Mouse (Mus musculus) ovary, postnatal 36 days (tissue): Measurements from ENCODE around the gene Map4k5.

Experiments
- DNase-seq: peaks from one replicate; pipeline ENCODE4 v3.0.0; 2022; ENCODE audit warnings: low spot score, mixed read lengths

Map4k5 gene

DNA sequence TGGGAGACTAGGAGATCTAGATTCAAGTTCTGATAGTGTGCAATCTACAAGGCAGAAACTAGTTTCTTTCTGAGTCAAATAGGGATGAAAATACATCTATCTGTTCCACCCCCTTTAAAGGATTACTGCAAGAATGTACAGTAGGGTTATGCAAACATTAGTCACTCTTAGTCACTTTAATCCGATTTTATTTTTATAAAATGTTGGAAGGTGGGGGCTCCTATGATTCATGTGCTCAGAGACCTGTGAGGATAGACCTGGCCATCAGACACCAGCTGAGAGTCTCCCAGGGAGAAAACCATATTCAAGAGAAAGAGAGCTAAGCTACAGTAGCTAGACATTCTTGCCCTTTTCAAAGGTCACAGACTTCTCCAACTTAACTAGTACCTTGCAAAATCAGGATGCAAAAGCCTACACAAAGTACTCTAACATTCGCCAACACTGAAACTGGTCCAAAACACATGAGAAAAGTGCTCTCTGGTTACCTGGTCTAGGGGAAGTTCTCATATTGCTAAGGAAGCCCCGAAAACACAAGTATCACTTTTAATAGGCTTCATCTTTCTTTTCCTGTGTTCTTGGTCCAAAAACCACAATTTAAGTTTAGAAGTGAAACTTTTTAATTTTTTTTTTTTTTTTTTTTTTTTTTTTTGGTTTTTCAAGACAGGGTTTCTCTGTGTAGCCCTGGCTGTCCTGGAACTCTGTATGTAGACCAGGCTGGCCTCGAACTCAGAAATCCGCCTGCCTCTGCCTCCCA lies 7.7 kb downstream of the Map4k5 start:
- no peak for DNase-seq

- no peak for DNase-seq
Observed at GRCm38 (mm10) chr12:69884053-69884452, 8.9 kb downstream of the Map4k5 start.

- no peak for DNase-seq
Observed at GRCm38 (mm10) chr12:69881198-69881905, 11.6 kb downstream of the Map4k5 start.

GRCm38 (mm10) chr12:69879739-69880138 lies 13.3 kb downstream of the Map4k5 start:
- DNase-seq, result no peak

- no peak for DNase-seq
Observed at GRCm38 (mm10) chr12:69879172-69879665, 13.8 kb downstream of the Map4k5 start.

GRCm38 (mm10) chr12:69877842-69878363 lies 15.1 kb downstream of the Map4k5 start:
- no peak for DNase-seq

DNA sequence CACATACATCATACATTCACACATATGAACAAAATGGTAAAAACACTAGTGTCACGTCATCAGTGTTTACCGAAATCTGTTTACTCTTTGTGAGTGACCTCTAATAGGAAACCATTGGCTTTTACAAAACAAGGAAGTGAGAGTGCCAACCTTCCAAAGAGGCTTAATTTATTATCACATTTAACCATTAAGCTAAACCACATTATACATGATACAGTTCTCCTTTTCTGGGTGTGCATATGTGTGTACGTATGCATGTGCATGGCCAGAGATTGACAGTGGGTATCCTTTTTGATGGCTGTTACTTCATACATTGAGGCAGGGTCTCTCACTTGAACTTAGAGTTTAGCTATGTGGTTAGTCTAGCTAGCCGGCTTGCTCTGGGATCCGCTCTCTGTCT lies 21.4 kb downstream of the Map4k5 start:
- no peak for DNase-seq

DNA sequence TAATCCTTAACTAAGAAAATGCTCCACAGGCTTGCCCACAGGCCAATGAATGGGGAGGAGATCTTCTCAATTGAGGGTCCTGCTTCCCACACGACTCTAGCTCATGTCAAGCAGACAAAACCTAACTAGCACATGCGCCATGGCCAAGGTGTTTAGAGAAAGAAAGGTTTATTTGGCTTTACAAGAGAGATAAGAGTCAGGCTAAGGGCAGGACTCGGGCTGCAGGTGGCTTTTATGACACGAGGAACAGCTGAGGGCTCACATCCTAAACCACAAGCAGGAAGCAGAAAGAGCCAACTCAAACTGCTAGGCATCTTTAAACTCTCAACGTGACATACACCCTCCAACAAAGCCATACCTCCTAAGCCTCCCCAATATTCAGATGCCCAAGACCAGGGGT lies 25.7 kb downstream of the Map4k5 start:
- no peak for DNase-seq

- DNase-seq, result no peak
Observed at GRCm38 (mm10) chr12:69864164-69864692, 28.8 kb downstream of the Map4k5 start.

DNA sequence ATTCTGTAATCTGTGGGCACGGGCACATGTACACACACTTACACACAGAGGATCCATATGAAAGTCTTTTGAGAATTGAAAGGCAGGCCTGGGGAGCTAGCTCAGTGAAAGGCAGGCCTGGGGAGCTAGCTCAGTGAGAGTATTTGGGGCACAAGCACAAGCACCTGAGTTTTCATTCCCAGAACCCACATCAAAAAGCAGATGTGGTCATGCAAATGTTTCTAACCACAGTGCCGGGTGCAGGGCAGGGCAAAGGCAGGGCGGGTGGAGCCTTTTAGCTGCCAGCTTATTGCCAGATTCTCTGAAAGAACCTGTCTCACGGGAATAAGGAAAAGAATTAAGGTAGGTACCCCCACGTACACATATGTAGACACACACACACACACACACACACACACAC lies 29.5 kb downstream of the Map4k5 start:
- DNase-seq, result no peak

DNA sequence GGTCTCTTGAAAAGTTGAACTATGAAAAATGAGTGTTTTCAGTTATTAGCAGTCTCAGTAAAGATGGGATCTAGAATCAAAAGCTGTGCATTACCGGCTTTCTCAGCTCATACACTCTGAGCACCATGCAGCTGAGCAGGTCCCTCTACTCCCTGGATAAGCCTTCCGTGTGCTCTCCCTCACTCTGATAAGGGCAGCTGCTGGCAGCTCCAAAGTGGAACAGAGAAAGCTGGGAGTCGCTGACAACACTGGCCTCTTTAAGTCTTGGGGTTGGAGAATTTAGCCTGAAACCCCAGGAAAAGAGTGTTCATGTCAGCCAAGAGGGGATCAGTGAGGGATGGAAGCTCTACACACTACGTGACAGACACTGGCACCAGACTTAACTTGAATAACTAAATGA lies 34.2 kb downstream of the Map4k5 start:
- no peak for DNase-seq

GRCm38 (mm10) chr12:69857597-69857996 lies 35.4 kb downstream of the Map4k5 start:
- DNase-seq, result no peak

DNA sequence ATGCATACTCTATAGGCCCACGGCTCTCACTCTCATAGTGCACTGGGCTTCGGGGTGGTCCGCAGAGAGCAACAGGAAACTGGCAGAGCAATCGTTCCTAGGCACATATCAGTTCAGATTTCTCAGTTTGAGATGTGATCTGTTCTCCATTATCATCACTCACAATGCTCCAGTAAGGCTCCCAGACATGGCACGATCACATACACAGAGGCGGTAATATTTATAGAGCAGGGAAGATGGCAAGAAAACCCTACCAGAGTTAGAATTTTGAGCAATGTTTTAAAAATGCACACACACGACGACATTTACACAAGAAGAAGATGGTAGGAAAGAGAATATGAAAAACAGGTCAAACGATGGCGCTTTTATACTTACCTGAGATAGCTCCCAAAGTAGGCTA lies 36.6 kb downstream of the Map4k5 start:
- DNase-seq, result no peak

DNA sequence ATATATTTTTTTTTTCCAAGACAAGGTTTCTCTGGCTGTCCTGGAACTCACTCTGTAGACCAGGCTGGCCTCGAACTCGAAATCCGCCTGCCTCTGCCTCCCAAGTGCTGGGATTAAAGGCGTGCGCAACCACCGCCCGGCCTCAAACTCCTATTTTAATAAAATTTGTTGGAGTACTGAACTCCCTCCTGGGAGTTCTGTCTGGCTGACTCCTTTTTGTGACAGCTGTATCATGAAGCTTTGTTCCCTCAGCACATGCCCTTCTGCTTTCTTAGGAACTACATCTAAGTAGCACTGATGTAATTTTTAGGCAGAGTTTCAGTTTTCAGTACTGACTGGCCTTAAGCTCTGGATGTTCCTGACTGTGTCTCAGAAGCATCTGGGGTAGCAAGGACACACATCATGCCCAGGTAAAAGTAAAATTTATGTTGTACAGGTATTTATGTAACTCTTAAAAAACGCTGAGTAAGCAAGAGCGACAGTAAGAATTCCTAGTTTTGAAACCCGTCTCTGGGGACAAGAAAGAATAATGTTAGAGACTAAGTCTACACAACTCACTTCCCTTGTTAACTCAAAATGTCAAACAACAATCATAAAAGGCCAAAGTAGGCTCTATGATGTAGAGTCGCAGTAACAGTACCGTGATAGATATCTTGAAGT lies 37.2 kb downstream of the Map4k5 start:
- DNase-seq, result no peak

DNA sequence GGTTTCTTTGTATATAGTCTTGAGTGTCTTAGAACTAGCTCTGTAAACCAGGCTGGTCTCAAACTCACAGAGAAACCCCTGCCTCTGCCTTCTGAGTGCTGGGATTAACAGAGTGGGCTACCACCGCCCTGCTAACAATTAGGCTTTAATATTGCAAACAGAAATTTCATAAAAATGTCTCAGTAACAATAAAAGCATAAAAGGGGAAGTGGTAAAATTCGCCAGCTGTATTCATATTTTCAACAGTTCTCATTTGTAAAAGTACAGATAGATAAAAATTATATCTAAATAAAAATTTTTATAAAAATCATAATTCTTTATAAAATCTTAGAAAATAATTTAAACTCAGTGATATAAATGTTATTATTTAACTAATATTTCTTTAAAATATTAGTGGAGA lies 39.1 kb downstream of the Map4k5 start:
- no peak for DNase-seq

- no peak for DNase-seq
Observed at GRCm38 (mm10) chr12:69853387-69853786, 39.6 kb downstream of the Map4k5 start.

GRCm38 (mm10) chr12:69852288-69852687 lies 40.7 kb downstream of the Map4k5 start:
- no peak for DNase-seq

DNA sequence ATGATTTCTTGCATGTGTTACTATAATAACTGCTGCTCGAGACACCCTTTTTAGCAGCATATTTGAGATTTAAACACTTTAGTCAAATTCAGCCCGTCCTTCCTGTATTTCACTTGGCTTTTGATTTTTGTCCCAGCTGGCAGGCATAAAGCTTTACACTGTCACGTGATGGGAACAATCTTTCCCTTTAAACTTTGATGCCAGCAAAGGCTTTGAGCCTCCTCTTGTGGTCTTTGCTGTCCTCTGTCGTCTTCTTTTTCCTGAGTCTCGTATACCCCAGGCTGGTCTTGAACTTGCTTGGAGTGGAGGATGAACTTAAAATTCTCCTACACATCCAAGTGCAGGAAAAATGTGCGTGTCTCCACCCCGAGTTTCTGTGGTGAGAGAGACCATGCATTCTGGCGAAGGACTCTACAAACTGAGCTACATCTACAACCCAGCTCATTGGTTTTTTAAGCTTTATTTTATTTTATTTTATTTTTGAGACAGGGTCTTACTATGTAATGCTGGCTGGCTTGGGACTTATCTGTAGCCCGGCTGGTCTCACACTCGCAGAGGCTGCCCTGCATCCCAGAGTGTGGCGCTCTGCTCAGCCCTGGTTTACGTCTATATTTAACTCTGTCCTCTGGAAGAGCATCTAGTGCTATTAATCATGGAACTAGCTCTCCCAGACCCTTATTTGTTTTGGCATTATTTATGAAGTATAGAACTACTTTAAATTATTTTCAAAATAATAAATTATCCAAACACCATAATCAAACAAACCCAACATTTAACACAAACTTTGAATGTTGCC lies 44.7 kb downstream of the Map4k5 start:
- no peak for DNase-seq

GRCm38 (mm10) chr12:69846499-69846898 lies 46.5 kb downstream of the Map4k5 start:
- DNase-seq, result no peak

GRCm38 (mm10) chr12:69845722-69846121 lies 47.3 kb downstream of the Map4k5 start:
- no peak for DNase-seq
